Mouse (Mus musculus): ENCODE results near the gene Cd300lg. TPM values are rescaled to one million over a fixed set of nuclear protein-coding genes. Genes with fewer than 3 reads are reported as not detected.

The Cd300lg gene
- polyA plus RNA-seq (2017; shearing (Covaris generic)): under 1 TPM in 1 of 2 experiments, not detected in 1; 0.93 TPM

GRCm38 (mm10) chr11:102041350-102041949 lies at the start of gene Cd300lg:
Gene Cd300lg (plus strand): TSS chr11:102041509.

GRCm38 (mm10) chr11:102028087-102028816 lies 13.1 kb upstream of the Cd300lg start, which contains the start of gene Mpp3:
Gene Mpp3 (minus strand): TSS chr11:102028461.

GRCm38 (mm10) chr11:102087931-102088898 lies 46.9 kb downstream of the Cd300lg start, which contains the start of gene Mpp2:
Gene Mpp2 (minus strand): TSS chr11:102088515.

GRCm38 (mm10) chr11:102101219-102101618 lies 59.9 kb downstream of the Cd300lg start, which contains the start of gene Ppy:
Gene Ppy (minus strand): TSS chr11:102101319.

Other genes with a start within 250 kb of the Cd300lg start
- not detected for gene Meox1, start 147.1 kb upstream of the Cd300lg start, polyA plus RNA-seq (2017; shearing (Covaris generic))
- not detected for gene Sost, start 74.5 kb upstream of the Cd300lg start, polyA plus RNA-seq (2017; shearing (Covaris generic))
- not detected for gene Cfap97d1, start 57.2 kb upstream of the Cd300lg start, polyA plus RNA-seq (2017; shearing (Covaris generic))
- 1 to 10 TPM in 1 of 2 experiments, under 1 TPM in 1; 0.40 to 1.2 TPM for gene Dusp3, start 54.5 kb upstream of the Cd300lg start, polyA plus RNA-seq (2017; shearing (Covaris generic))
- under 1 TPM in 1 of 2 experiments, not detected in 1; 0.73 TPM for gene Mpp3, start 13.0 kb upstream of the Cd300lg start, polyA plus RNA-seq (2017; shearing (Covaris generic))
- 1 to 10 TPM; 3.1 to 4.8 TPM for gene Mpp2, start 47.0 kb downstream of the Cd300lg start, polyA plus RNA-seq (2017; shearing (Covaris generic))
- gene Ppy, start 59.8 kb downstream of the Cd300lg start, polyA plus RNA-seq (2017; shearing (Covaris generic)): not detected
- not detected for gene Pyy, start 66.3 kb downstream of the Cd300lg start, polyA plus RNA-seq (2017; shearing (Covaris generic))
- under 1 TPM in 1 of 2 experiments, not detected in 1; 0.89 TPM for gene Nags, start 104.0 kb downstream of the Cd300lg start, polyA plus RNA-seq (2017; shearing (Covaris generic))
- gene Tmem101, start 114.9 kb downstream of the Cd300lg start, polyA plus RNA-seq (2017; shearing (Covaris generic)): 10 to 100 TPM in 1 of 2 experiments, 1 to 10 TPM in 1; 7.5 to 12.3 TPM
- 10 to 100 TPM; 47.6 to 52.8 TPM for gene Lsm12, start 143.8 kb downstream of the Cd300lg start, polyA plus RNA-seq (2017; shearing (Covaris generic))
- gene G6pc3, start 148.1 kb downstream of the Cd300lg start, polyA plus RNA-seq (2017; shearing (Covaris generic)): 10 to 100 TPM; 37.7 to 48.2 TPM
- gene Hdac5, start 188.7 kb downstream of the Cd300lg start, polyA plus RNA-seq (2017; shearing (Covaris generic)): 10 to 100 TPM; 21.2 to 52.7 TPM
- gene BC030867, start 207.4 kb downstream of the Cd300lg start, polyA plus RNA-seq (2017; shearing (Covaris generic)): 1 to 10 TPM in 1 of 2 experiments, under 1 TPM in 1; 0.36 to 1.0 TPM
- not detected for gene Asb16, start 227.2 kb downstream of the Cd300lg start, polyA plus RNA-seq (2017; shearing (Covaris generic))
- 10 to 100 TPM; 58.4 to 59.3 TPM for gene Tmub2, start 243.4 kb downstream of the Cd300lg start, polyA plus RNA-seq (2017; shearing (Covaris generic))